Mouse (Mus musculus) kidney, embryonic 15.5 days (tissue): ENCODE data around the gene Rhbdl1. TPM values are rescaled to one million over a fixed set of nuclear protein-coding genes. Genes with fewer than 3 reads are reported as not detected.

ENCODE experiments used
- ATAC-seq: fragments of 200-750 bp; cut with Nextera tagmentation; replicated peaks from 2 replicates; pipeline ENCODE4 v1.8.0; 2017; ENCODE audit warnings: moderate TSS enrichment; ENCODE audit not compliant: low FRiP score
- H3K27ac ChIP-seq: fragments of 300-500 bp; sonication (generic); 2 replicates; pipeline ENCODE4 v1.5.1; 2015; ENCODE audit warnings: mild to moderate bottlenecking, inconsistent platforms
- H3K27me3 ChIP-seq: fragments of 300-500 bp; sonication (generic); 2 replicates; pipeline ENCODE4 v1.6.1; 2015; ENCODE audit warnings: inconsistent platforms
- H3K36me3 ChIP-seq: fragments of 300-500 bp; sonication (generic); 2 replicates; pipeline ENCODE4 v1.6.1; 2015; ENCODE audit warnings: inconsistent platforms
- H3K4me1 ChIP-seq: fragments of 300-500 bp; sonication (generic); 2 replicates; pipeline ENCODE4 v1.6.1; 2015; ENCODE audit warnings: inconsistent platforms
- H3K4me2 ChIP-seq: fragments of 300-500 bp; sonication (generic); 2 replicates; pipeline ENCODE4 v1.6.1; 2015; ENCODE audit warnings: moderate library complexity, mild to moderate bottlenecking, inconsistent platforms
- H3K4me3 ChIP-seq: fragments of 300-500 bp; sonication (generic); replicated peaks from 2 replicates; pipeline ENCODE4 v1.5.1; 2015; ENCODE audit warnings: mild to moderate bottlenecking, inconsistent platforms
- H3K9ac ChIP-seq: fragments of 300-500 bp; sonication (generic); 2 replicates; pipeline ENCODE4 v1.6.1; 2015; ENCODE audit warnings: mild to moderate bottlenecking, inconsistent platforms
- H3K9me3 ChIP-seq: fragments of 300-500 bp; sonication (generic); replicated peaks from 2 replicates; pipeline ENCODE4 v1.6.1; 2016; ENCODE audit warnings: inconsistent platforms
- WGBS: fragments of 180-500 bp; shearing (Covaris S2); methylation state at CpG from one replicate; pipeline ENCODE4 v1.1.7; 2015; ENCODE audit warnings: mixed read lengths; 5-methylcytosine and 5-hydroxymethylcytosine counted together
- polyA plus RNA-seq: library from polyadenylated mRNA; unstranded; fragments of >200 nt; fragmentation: Nextera tagmentation; extraction: Ambion mirVana; gene quantifications from 2 replicates; pipeline ENCODE4 v1.2.1, GENCODE M21; 2015

Gene Rhbdl1
- polyA plus RNA-seq, 1 experiment from 2014 or later: 3.8 TPM

GRCm38 (mm10) chr17:25868601-25869191, 31.6 kb upstream of the Rhbdl1 start, which contains the start of gene Mcrip2:
Gene Mcrip2, minus strand, starts transcription at chr17:25868764.
- peak within 1 kb of the TSS; percentile 86 for H3K27ac ChIP-seq
- under 1% methylated on average over 24 of the region's 24 CpGs for WGBS

DNA sequence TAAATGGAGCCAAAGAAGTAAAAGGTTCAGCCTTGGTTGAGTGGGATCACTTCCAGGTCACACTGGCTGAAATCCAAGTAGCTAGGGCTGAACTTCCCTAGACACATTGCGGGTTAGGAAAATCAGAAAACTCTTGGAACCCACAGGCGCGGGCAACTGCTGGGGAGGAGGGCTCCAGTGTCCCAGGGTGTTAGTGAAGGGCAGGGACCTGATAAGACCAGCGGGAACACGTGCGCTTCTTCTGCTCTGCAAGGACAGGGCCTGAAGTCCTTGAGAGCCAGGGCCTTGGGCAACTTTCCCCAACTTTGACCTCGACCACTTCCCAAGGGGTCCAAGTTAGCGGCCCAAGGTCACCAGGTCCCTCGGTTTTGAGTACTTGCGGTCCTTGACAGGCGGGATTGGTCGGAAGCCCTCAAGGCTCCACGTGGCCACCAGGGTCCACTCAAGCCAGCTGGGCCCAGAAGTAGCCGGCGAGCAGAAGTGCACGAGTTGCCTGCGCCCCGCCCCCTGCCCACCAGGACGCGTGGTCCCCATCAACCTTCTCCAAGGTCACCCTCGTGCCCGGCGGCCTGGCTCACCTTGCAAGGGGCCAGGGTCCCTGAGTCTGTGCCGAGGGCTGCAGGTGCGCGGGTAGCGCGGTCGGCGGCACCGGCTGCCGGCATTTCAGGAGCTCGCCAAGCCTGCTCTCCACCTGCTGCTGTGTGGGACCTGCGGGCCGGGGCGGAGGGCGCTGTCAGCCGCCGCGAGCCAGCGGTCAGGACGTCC, 30.9 kb upstream of the Rhbdl1 start:
- peak; percentile 69 for ATAC-seq
- WGBS: under 1% methylated on average over 42 of the region's 42 CpGs

More at GRCm38 (mm10) chr17:25868601-25869191, 31.6 kb upstream of the Rhbdl1 start, which contains the start of gene Mcrip2:
- H3K36me3 ChIP-seq: peaks cover 10% of the 10 kb centered on the region
- H3K9me3 ChIP-seq: no peaks in the 10 kb centered on the region
- H3K4me3 ChIP-seq: peak within 1 kb of the TSS; percentile 82
- peak within 1 kb of the TSS; percentile 70 for H3K9ac ChIP-seq
- H3K4me1 ChIP-seq: peaks cover 28% of the 10 kb centered on the region
- H3K27me3 ChIP-seq: no peaks in the 10 kb centered on the region
- peak; percentile 84 for ATAC-seq
- peak within 1 kb of the TSS; percentile 96 for H3K4me2 ChIP-seq

DNA sequence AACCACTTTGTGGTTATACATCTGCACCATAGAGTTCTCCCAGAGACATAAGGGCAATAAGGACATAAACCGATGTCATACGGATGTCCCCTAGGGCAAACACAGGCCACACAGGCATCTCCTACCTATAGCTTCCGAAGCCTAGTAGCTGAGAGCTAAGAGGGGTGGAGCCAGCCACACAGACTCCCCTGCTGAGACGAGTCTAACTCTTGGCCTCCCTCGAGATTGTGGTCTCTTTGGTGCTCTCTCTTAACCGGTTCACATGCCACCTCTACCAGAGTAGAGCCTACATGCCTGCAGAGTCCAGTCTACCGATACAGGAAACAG, 30.4 kb upstream of the Rhbdl1 start:
- peak overlapping the region; percentile 70 for H3K9ac ChIP-seq
- WGBS: 7% methylated on average over 7 of the region's 7 CpGs
- H3K4me1 ChIP-seq: peaks cover 25% of the 10 kb centered on the region
- no peaks in the 10 kb centered on the region for H3K9me3 ChIP-seq
- peak overlapping the region; percentile 96 for H3K4me2 ChIP-seq
- peak overlapping the region; percentile 86 for H3K27ac ChIP-seq
- H3K27me3 ChIP-seq: no peaks in the 10 kb centered on the region
- peak overlapping the region; percentile 82 for H3K4me3 ChIP-seq
- peaks cover 13% of the 10 kb centered on the region for H3K36me3 ChIP-seq
- ATAC-seq: 0 out of 2 replicates have a peak, but pooled peaks have one; percentile 16

More for the DNA sequence above, 30.9 kb upstream of the Rhbdl1 start:
- H3K4me1 ChIP-seq: peaks cover 25% of the 10 kb centered on the region
- peak overlapping the region; percentile 70 for H3K9ac ChIP-seq
- H3K27me3 ChIP-seq: no peaks in the 10 kb centered on the region
- H3K9me3 ChIP-seq: no peaks in the 10 kb centered on the region
- peaks cover 13% of the 10 kb centered on the region for H3K36me3 ChIP-seq
- H3K27ac ChIP-seq: peak overlapping the region; percentile 86
- peak overlapping the region; percentile 82 for H3K4me3 ChIP-seq
- peak overlapping the region; percentile 96 for H3K4me2 ChIP-seq

DNA sequence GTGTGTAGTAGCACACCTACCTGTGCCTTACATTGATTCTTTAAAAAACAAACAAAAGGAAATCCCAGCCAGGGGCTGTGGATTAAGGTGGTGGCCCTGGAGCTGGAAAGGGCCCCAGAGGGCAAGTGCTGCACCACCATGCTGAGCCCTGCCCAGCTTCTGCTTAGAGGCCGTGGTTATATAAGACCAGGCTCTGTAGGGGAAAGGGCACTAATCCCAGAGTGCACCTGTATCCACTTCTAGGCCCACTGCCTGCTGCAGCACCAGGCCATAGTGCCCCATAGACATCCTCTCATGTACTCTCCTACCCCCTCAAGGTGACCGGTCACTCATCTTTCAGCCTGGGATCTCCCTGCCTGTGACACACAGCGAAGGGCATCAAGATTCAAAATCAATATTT, 29.1 kb upstream of the Rhbdl1 start:
- Histone ChIP-seq H3K9me3 (no peaks in the 10 kb centered on the region), H3K36me3 (peaks cover 13% of the 10 kb centered on the region), H3K27me3 (no peaks in the 10 kb centered on the region), H3K4me1 (peaks cover 32% of the 10 kb centered on the region), H3K4me3 (no peak overlapping the region), H3K4me2 (no peak overlapping the region), H3K9ac (no peak overlapping the region), H3K27ac (no peak overlapping the region)
- ATAC-seq: no peak
- WGBS: 86% methylated on average over 3 of the region's 3 CpGs

DNA sequence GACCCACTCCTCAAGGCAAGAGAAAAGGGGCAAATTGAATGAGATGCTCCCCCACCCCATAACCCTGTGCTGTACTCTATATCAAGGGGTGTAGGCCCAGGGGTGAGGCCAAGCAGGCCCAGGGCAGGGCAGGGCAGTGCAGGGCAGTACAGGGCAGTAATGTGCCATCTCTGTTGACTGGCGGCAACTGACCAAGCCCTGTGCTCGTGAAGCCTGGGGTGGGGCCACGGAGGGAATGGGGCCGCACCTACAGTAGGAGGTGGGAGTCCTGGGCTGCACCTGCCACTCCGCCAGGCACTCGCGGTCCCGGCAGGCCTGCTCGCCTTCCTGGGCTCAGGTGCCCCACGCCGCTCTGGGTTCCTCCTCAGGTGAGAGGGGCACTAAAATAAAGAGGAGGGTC, 28.2 kb upstream of the Rhbdl1 start:
- Histone ChIP-seq H3K4me1 (peaks cover 39% of the 10 kb centered on the region), H3K4me2 (no peak overlapping the region), H3K27ac (no peak overlapping the region), H3K36me3 (peaks cover 13% of the 10 kb centered on the region), H3K4me3 (no peak overlapping the region), H3K27me3 (no peaks in the 10 kb centered on the region), H3K9me3 (no peaks in the 10 kb centered on the region), H3K9ac (no peak overlapping the region)
- 91% methylated on average over 11 of the region's 11 CpGs for WGBS
- no peak for ATAC-seq

GRCm38 (mm10) chr17:25864311-25864710, 27.2 kb upstream of the Rhbdl1 start:
- H3K4me3 ChIP-seq: no peak overlapping the region
- WGBS: 85% methylated on average over 14 of the region's 14 CpGs
- H3K9ac ChIP-seq: no peak overlapping the region
- no peak overlapping the region for H3K27ac ChIP-seq
- H3K36me3 ChIP-seq: peaks cover 13% of the 10 kb centered on the region
- H3K4me2 ChIP-seq: no peak overlapping the region
- no peaks in the 10 kb centered on the region for H3K27me3 ChIP-seq
- no peaks in the 10 kb centered on the region for H3K9me3 ChIP-seq
- ATAC-seq: no peak
- H3K4me1 ChIP-seq: peaks cover 43% of the 10 kb centered on the region

- H3K4me2 ChIP-seq: no peak overlapping the region
- WGBS: 87% methylated on average over 6 of the region's 6 CpGs
- no peak overlapping the region for H3K4me3 ChIP-seq
- no peak for ATAC-seq
- no peak overlapping the region for H3K9ac ChIP-seq
- peaks cover 38% of the 10 kb centered on the region for H3K4me1 ChIP-seq
- no peak overlapping the region for H3K27ac ChIP-seq
- peaks cover 13% of the 10 kb centered on the region for H3K36me3 ChIP-seq
- H3K9me3 ChIP-seq: no peaks in the 10 kb centered on the region
- no peaks in the 10 kb centered on the region for H3K27me3 ChIP-seq
These were observed 26.6 kb upstream of the Rhbdl1 start for GRCm38 (mm10) chr17:25863681-25864080.

DNA sequence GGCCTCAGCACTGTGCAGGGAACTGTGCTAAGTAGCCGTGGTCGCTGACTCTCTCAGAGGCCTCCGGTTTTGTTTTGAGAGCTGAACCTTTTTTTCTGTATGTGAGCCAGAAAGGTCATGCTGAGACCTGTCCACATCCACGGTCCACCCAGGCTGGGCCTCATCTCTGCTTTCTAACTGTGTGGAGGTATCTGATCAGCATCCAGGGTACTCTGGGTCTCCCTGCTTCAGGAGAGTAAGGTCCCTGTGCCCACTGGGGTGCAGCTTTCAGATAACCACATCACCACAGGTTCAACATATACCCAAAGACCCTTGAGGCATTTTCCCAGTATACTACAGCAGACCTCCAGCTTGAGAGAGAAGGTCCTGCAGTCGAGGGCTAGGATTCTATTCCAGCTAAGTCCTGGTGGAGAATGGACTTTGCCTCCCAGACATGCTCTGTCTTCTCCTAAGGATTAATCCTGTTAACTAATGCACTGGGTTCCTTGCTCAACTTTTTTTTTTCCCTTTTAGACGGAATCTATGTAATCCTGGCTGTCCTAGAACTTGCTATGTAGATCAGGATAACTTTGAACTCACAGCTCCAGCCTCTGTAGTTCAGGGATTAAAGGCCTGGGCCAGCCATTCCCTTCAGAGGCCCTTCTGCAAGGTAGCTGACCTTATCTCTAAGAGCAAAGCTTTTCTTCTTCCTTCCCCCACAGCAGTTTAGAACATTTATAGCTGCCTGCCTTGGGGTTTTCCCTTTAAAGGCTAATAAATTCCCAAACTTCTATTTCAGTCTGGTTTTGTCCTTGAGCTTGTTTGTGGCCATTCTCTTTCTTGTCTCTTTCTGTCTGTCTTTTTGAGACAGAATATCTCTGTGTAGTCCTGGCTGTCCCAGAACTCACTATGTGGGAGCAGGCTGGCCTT, 24.9 kb upstream of the Rhbdl1 start:
- peaks cover 25% of the 10 kb centered on the region for H3K4me1 ChIP-seq
- H3K9me3 ChIP-seq: no peaks in the 10 kb centered on the region
- peak overlapping the region; percentile 76 for H3K4me2 ChIP-seq
- peak overlapping the region; percentile 57 for H3K4me3 ChIP-seq
- WGBS: 13% methylated on average over 6 of the region's 6 CpGs
- no peaks in the 10 kb centered on the region for H3K27me3 ChIP-seq
- H3K36me3 ChIP-seq: peaks cover 14% of the 10 kb centered on the region
- H3K27ac ChIP-seq: peak overlapping the region; percentile 85
- peak overlapping the region; percentile 68 for H3K9ac ChIP-seq
- no peak for ATAC-seq

- Histone ChIP-seq H3K4me1 (peaks cover 19% of the 10 kb centered on the region), H3K4me2 (peak within 1 kb of the TSS; percentile 76), H3K4me3 (peak within 1 kb of the TSS; percentile 57), H3K9me3 (no peaks in the 10 kb centered on the region), H3K27me3 (no peaks in the 10 kb centered on the region), H3K36me3 (peaks cover 16% of the 10 kb centered on the region), H3K9ac (peak within 1 kb of the TSS; percentile 68), H3K27ac (peak within 1 kb of the TSS; percentile 85)
- WGBS: 3% methylated on average over 65 of the region's 65 CpGs
- ATAC-seq: peak; percentile 92
These were observed 24.0 kb upstream of the Rhbdl1 start, which contains the start of gene Wdr90 for GRCm38 (mm10) chr17:25860832-25861703. Gene Wdr90, minus strand, starts transcription at chr17:25861501.

GRCm38 (mm10) chr17:25860229-25860628, 23.1 kb upstream of the Rhbdl1 start:
- Histone ChIP-seq H3K27ac (no peak overlapping the region), H3K9ac (peak overlapping the region; percentile 68), H3K9me3 (no peaks in the 10 kb centered on the region), H3K4me3 (peak overlapping the region; percentile 57), H3K27me3 (no peaks in the 10 kb centered on the region), H3K36me3 (peaks cover 22% of the 10 kb centered on the region), H3K4me1 (peaks cover 18% of the 10 kb centered on the region), H3K4me2 (peak overlapping the region; percentile 76)
- ATAC-seq: no peak
- 88% methylated on average over 6 of the region's 6 CpGs for WGBS

GRCm38 (mm10) chr17:25844396-25844901, 7.4 kb upstream of the Rhbdl1 start, which contains the start of gene Rhot2:
Gene Rhot2, minus strand, starts transcription at chr17:25844851.
- peak; percentile 94 for ATAC-seq
- Histone ChIP-seq H3K9ac (peak within 1 kb of the TSS; percentile 76), H3K27me3 (no peaks in the 10 kb centered on the region), H3K4me2 (peak within 1 kb of the TSS; percentile 78), H3K4me3 (peak within 1 kb of the TSS; percentile 77), H3K27ac (peak within 1 kb of the TSS; percentile 88), H3K9me3 (no peaks in the 10 kb centered on the region), H3K4me1 (peaks cover 23% of the 10 kb centered on the region), H3K36me3 (peaks cover 78% of the 10 kb centered on the region)
- 1% methylated on average over 21 of the region's 21 CpGs for WGBS
